Mouse (Mus musculus): ENCODE results near the gene Slc7a15. TPM values are rescaled to one million over a fixed set of nuclear protein-coding genes. Genes with fewer than 3 reads are reported as not detected.
A peak's percentile ranks its signal among the peaks of the same experiment; 100 is the strongest.
"Not testable (repeated sequence)": the region's sequence is repeated elsewhere in the genome, so short reads cannot be mapped to it uniquely, and the experiment has no call there.

The Slc7a15 gene
- polyA plus RNA-seq, 1 experiment from 2014 or later, result not detected

- not testable (repeated sequence) for H3K27ac ChIP-seq (ENCODE audit: low read length); H3K27me3 ChIP-seq (ENCODE audit: insufficient read depth, low read length); H3K4me3 ChIP-seq (ENCODE audit: low read length); H3K9me3 ChIP-seq (ENCODE audit: low read length); H3K36me3 ChIP-seq (ENCODE audit: insufficient read depth, low read length); H3K4me1 ChIP-seq (ENCODE audit: insufficient read depth, low read length); H3K9ac ChIP-seq (replicated peaks; ENCODE audit: low read length)
- peak; percentile 65; the same call in 1 of the 2 replicates for ATAC-seq (ENCODE audit: low FRiP score, low TSS enrichment)
- 44% methylated on average over 2 of the region's 2 CpGs for WGBS
- peak overlapping the region; percentile 50 for H3K4me2 ChIP-seq (replicated peaks; ENCODE audit: low read depth, low read length)
These were observed 27.5 kb downstream of the Slc7a15 start for GRCm38 (mm10) chr12:8571287-8571902.

GRCm38 (mm10) chr12:8562213-8562612 lies 36.7 kb downstream of the Slc7a15 start:
- not testable (repeated sequence) for H3K27ac ChIP-seq (ENCODE audit: low read length); H3K36me3 ChIP-seq (ENCODE audit: insufficient read depth, low read length); H3K27me3 ChIP-seq (ENCODE audit: insufficient read depth, low read length); H3K4me1 ChIP-seq (ENCODE audit: insufficient read depth, low read length); H3K9me3 ChIP-seq (ENCODE audit: low read length); ATAC-seq (ENCODE audit: low FRiP score, low TSS enrichment); H3K4me3 ChIP-seq (ENCODE audit: low read length); H3K9ac ChIP-seq (replicated peaks; ENCODE audit: low read length); H3K4me2 ChIP-seq (replicated peaks; ENCODE audit: low read depth, low read length)
- WGBS, result 87% methylated on average over 8 of the region's 8 CpGs

GRCm38 (mm10) chr12:8559876-8560275 lies 39.0 kb downstream of the Slc7a15 start:
- not testable (repeated sequence) for H3K4me3 ChIP-seq (ENCODE audit: low read length); H3K4me2 ChIP-seq (replicated peaks; ENCODE audit: low read depth, low read length); H3K9ac ChIP-seq (replicated peaks; ENCODE audit: low read length); H3K4me1 ChIP-seq (ENCODE audit: insufficient read depth, low read length); H3K27ac ChIP-seq (ENCODE audit: low read length); H3K36me3 ChIP-seq (ENCODE audit: insufficient read depth, low read length); H3K27me3 ChIP-seq (ENCODE audit: insufficient read depth, low read length); H3K9me3 ChIP-seq (ENCODE audit: low read length); ATAC-seq (ENCODE audit: low FRiP score, low TSS enrichment)
- WGBS, result 78% methylated on average over 3 of the region's 3 CpGs

- Histone ChIP-seq H3K36me3 (ENCODE audit: insufficient read depth, low read length) (no peaks in the 10 kb centered on the region), H3K4me3 (ENCODE audit: low read length) (no peak overlapping the region), H3K9me3 (ENCODE audit: low read length) (no peaks in the 10 kb centered on the region), H3K27me3 (ENCODE audit: insufficient read depth, low read length) (no peaks in the 10 kb centered on the region), H3K4me1 (ENCODE audit: insufficient read depth, low read length) (peaks cover 5% of the 10 kb centered on the region; the same call in 1 of the 2 replicates), H3K4me2 (replicated peaks; ENCODE audit: low read depth, low read length) (no peak overlapping the region), H3K27ac (ENCODE audit: low read length) (no peak overlapping the region), H3K9ac (replicated peaks; ENCODE audit: low read length) (no peak overlapping the region)
- ATAC-seq (ENCODE audit: low FRiP score, low TSS enrichment), result no peak
These were observed 42.7 kb downstream of the Slc7a15 start for GRCm38 (mm10) chr12:8556189-8556588.

- H3K4me1 ChIP-seq (ENCODE audit: insufficient read depth, low read length), result peaks cover 5% of the 10 kb centered on the region; the same call in 1 of the 2 replicates
- ATAC-seq (ENCODE audit: low FRiP score, low TSS enrichment), result no peak
- H3K4me2 ChIP-seq (replicated peaks; ENCODE audit: low read depth, low read length), result no peak overlapping the region
- H3K27me3 ChIP-seq (ENCODE audit: insufficient read depth, low read length), result no peaks in the 10 kb centered on the region
- no peak overlapping the region for H3K9ac ChIP-seq (replicated peaks; ENCODE audit: low read length)
- H3K36me3 ChIP-seq (ENCODE audit: insufficient read depth, low read length), result no peaks in the 10 kb centered on the region
- H3K9me3 ChIP-seq (ENCODE audit: low read length), result no peaks in the 10 kb centered on the region
- H3K27ac ChIP-seq (ENCODE audit: low read length), result 0 out of 2 replicates have a peak overlapping the region, but pooled peaks have one; percentile 29
- H3K4me3 ChIP-seq (ENCODE audit: low read length), result no peak overlapping the region
These were observed 43.4 kb downstream of the Slc7a15 start for GRCm38 (mm10) chr12:8555419-8555818.

GRCm38 (mm10) chr12:8547357-8547756 lies 51.5 kb downstream of the Slc7a15 start:
- Histone ChIP-seq H3K4me2 (replicated peaks; ENCODE audit: low read depth, low read length) (no peak overlapping the region), H3K9me3 (ENCODE audit: low read length) (no peaks in the 10 kb centered on the region), H3K4me1 (ENCODE audit: insufficient read depth, low read length) (no peaks in the 10 kb centered on the region), H3K27ac (ENCODE audit: low read length) (no peak overlapping the region), H3K4me3 (ENCODE audit: low read length) (no peak overlapping the region), H3K27me3 (ENCODE audit: insufficient read depth, low read length) (no peaks in the 10 kb centered on the region), H3K36me3 (ENCODE audit: insufficient read depth, low read length) (no peaks in the 10 kb centered on the region), H3K9ac (replicated peaks; ENCODE audit: low read length) (no peak overlapping the region)
- ATAC-seq (ENCODE audit: low FRiP score, low TSS enrichment), result peak; percentile 83; the same call in 1 of the 2 replicates
- 15% methylated on average over 11 of the region's 11 CpGs for WGBS

GRCm38 (mm10) chr12:8546801-8547200 lies 52.1 kb downstream of the Slc7a15 start:
- Histone ChIP-seq H3K9ac (replicated peaks; ENCODE audit: low read length) (no peak overlapping the region), H3K9me3 (ENCODE audit: low read length) (no peaks in the 10 kb centered on the region), H3K36me3 (ENCODE audit: insufficient read depth, low read length) (no peaks in the 10 kb centered on the region), H3K27me3 (ENCODE audit: insufficient read depth, low read length) (no peaks in the 10 kb centered on the region), H3K4me1 (ENCODE audit: insufficient read depth, low read length) (no peaks in the 10 kb centered on the region), H3K4me2 (replicated peaks; ENCODE audit: low read depth, low read length) (no peak overlapping the region), H3K27ac (ENCODE audit: low read length) (no peak overlapping the region), H3K4me3 (ENCODE audit: low read length) (no peak overlapping the region)
- ATAC-seq (ENCODE audit: low FRiP score, low TSS enrichment), result no peak; the same call in 1 of the 2 replicates
- 92% methylated on average over 6 of the region's 6 CpGs for WGBS

- Histone ChIP-seq H3K9ac (replicated peaks; ENCODE audit: low read length) (no peak overlapping the region), H3K4me1 (ENCODE audit: insufficient read depth, low read length) (no peaks in the 10 kb centered on the region), H3K36me3 (ENCODE audit: insufficient read depth, low read length) (no peaks in the 10 kb centered on the region), H3K4me2 (replicated peaks; ENCODE audit: low read depth, low read length) (no peak overlapping the region), H3K27me3 (ENCODE audit: insufficient read depth, low read length) (no peaks in the 10 kb centered on the region), H3K27ac (ENCODE audit: low read length) (no peak overlapping the region), H3K9me3 (ENCODE audit: low read length) (no peaks in the 10 kb centered on the region), H3K4me3 (ENCODE audit: low read length) (no peak overlapping the region)
- WGBS, result 83% methylated on average over 5 of the region's 5 CpGs
- no peak for ATAC-seq (ENCODE audit: low FRiP score, low TSS enrichment)
These were observed 53.7 kb downstream of the Slc7a15 start for GRCm38 (mm10) chr12:8545066-8545610.

- WGBS, result 86% methylated on average over 4 of the region's 4 CpGs
- Histone ChIP-seq H3K27ac (ENCODE audit: low read length) (no peak overlapping the region), H3K4me3 (ENCODE audit: low read length) (no peak overlapping the region), H3K4me1 (ENCODE audit: insufficient read depth, low read length) (no peaks in the 10 kb centered on the region), H3K36me3 (ENCODE audit: insufficient read depth, low read length) (no peaks in the 10 kb centered on the region), H3K9ac (replicated peaks; ENCODE audit: low read length) (no peak overlapping the region), H3K9me3 (ENCODE audit: low read length) (no peaks in the 10 kb centered on the region), H3K27me3 (ENCODE audit: insufficient read depth, low read length) (no peaks in the 10 kb centered on the region), H3K4me2 (replicated peaks; ENCODE audit: low read depth, low read length) (no peak overlapping the region)
- no peak for ATAC-seq (ENCODE audit: low FRiP score, low TSS enrichment)
These were observed 56.5 kb downstream of the Slc7a15 start for GRCm38 (mm10) chr12:8542371-8542770.

GRCm38 (mm10) chr12:8539471-8539870 lies 59.4 kb downstream of the Slc7a15 start:
- H3K4me1 ChIP-seq (ENCODE audit: insufficient read depth, low read length), result no peaks in the 10 kb centered on the region
- H3K36me3 ChIP-seq (ENCODE audit: insufficient read depth, low read length), result no peaks in the 10 kb centered on the region
- no peaks in the 10 kb centered on the region for H3K27me3 ChIP-seq (ENCODE audit: insufficient read depth, low read length)
- no peak for ATAC-seq (ENCODE audit: low FRiP score, low TSS enrichment)
- H3K4me2 ChIP-seq (replicated peaks; ENCODE audit: low read depth, low read length), result no peak overlapping the region
- WGBS, result 81% methylated on average over 13 of the region's 13 CpGs
- H3K9ac ChIP-seq (replicated peaks; ENCODE audit: low read length), result no peak overlapping the region
- H3K9me3 ChIP-seq (ENCODE audit: low read length), result no peaks in the 10 kb centered on the region
- no peak overlapping the region for H3K27ac ChIP-seq (ENCODE audit: low read length)
- H3K4me3 ChIP-seq (ENCODE audit: low read length), result no peak overlapping the region
